ENCODE assay signal across 9 mouse cellular contexts in genomic region chr4:149364896-149365295, GRCm38 (mm10). TPM values are rescaled to one million over a fixed set of nuclear protein-coding genes. Genes with fewer than 3 reads are reported as not detected.
A peak's percentile ranks its signal among the peaks of the same experiment; 100 is the strongest.
DNase-seq lines count a peak whose midpoint lies in the region; ATAC-seq and TF ChIP-seq lines count a peak whose summit lies in the region.
"Had no signal": no experiment of that assay in that cellular context is flagged by ENCODE, and none has a peak within 500 bp of the region (broad histone marks: within the 10 kb centered on the region; RNA-seq: fewer than 3 reads in every experiment).

No protein-coding gene starts in this region.

- no peak overlapping the region for H3K27ac ChIP-seq in forebrain, postnatal 0 days (ENCODE audit: low read depth, low read length)
- no peak overlapping the region; the same call in 1 of the 2 replicates for H3K27ac ChIP-seq in forebrain, embryonic 15.5 days (replicated peaks)
- H3K27ac ChIP-seq in left cerebral cortex, adult 2 months = no peak overlapping the region

- 53% methylated on average over 5 of the region's 5 CpGs for WGBS in forebrain, postnatal 0 days
- 53% methylated on average over 5 of the region's 5 CpGs for WGBS in forebrain, embryonic 15.5 days

- TF ChIP-seq CTCF in forebrain, postnatal 0 days (IDR thresholded peaks at IDR 0.05; ENCODE audit: low read depth) = no peak
- no peak for TF ChIP-seq CTCF in left cerebral cortex, adult 2 months (IDR thresholded peaks at IDR 0.05)

- no peaks in the 10 kb centered on the region for H3K9me3 ChIP-seq in forebrain, postnatal 0 days (ENCODE audit: low read length)
- no peaks in the 10 kb centered on the region for H3K9me3 ChIP-seq in forebrain, embryonic 15.5 days

- H3K4me2 ChIP-seq in forebrain, postnatal 0 days (ENCODE audit: low read depth) = no peak overlapping the region
- H3K4me2 ChIP-seq in forebrain, embryonic 15.5 days (replicated peaks) = no peak overlapping the region

- no peak overlapping the region for H3K9ac ChIP-seq in forebrain, postnatal 0 days
- H3K9ac ChIP-seq in forebrain, embryonic 15.5 days (replicated peaks) = no peak overlapping the region

- no peaks in the 10 kb centered on the region for H3K4me1 ChIP-seq in forebrain, postnatal 0 days (ENCODE audit: insufficient read depth)
- peaks cover 6% of the 10 kb centered on the region; the same call in 1 of the 2 replicates for H3K4me1 ChIP-seq in forebrain, embryonic 15.5 days

- H3K27me3 ChIP-seq in forebrain, postnatal 0 days (ENCODE audit: insufficient read depth, low read length) = no peaks in the 10 kb centered on the region
- H3K27me3 ChIP-seq in forebrain, embryonic 15.5 days = no peaks in the 10 kb centered on the region
- H3K27me3 ChIP-seq: CH12.LX had no signal

- ATAC-seq in forebrain, postnatal 0 days = peak; percentile 54
- ATAC-seq in forebrain, embryonic 15.5 days (replicated peaks) = no peak
- ATAC-seq in CD4-positive, CD25-positive, alpha-beta regulatory T cell, adult 4 months = no peak
- no peak for ATAC-seq in activated CD4-positive, CD25-positive, alpha-beta regulatory T cell, adult 4 months

- intact Hi-C loops in left cerebral cortex, adult 2 months (cut with DNase I) = no loop called here

- H3K4me3 ChIP-seq in forebrain, postnatal 0 days (ENCODE audit: low read depth, low read length) = no peak overlapping the region
- H3K4me3 ChIP-seq in forebrain, embryonic 15.5 days = no peak overlapping the region
- H3K4me3 ChIP-seq in left cerebral cortex, adult 2 months = no peak overlapping the region

- peaks cover 71% of the 10 kb centered on the region for H3K36me3 ChIP-seq in forebrain, postnatal 0 days (ENCODE audit: insufficient read depth)
- peaks cover 75% of the 10 kb centered on the region for H3K36me3 ChIP-seq in forebrain, embryonic 15.5 days

- peak; percentile 40 for DNase-seq in forebrain, postnatal 0 days
- DNase-seq in cerebellum, adult 18-20 months = peak; percentile 62 to 66
- peak; percentile 65 for DNase-seq in heart, adult 8-10 months (ENCODE audit: low spot score)
- peak; percentile 34 to 44 for DNase-seq in left cerebral cortex, adult 2 months (ENCODE audit: extremely low spot score in 1 of 2, low spot score in 2 of 2)
- no peak for DNase-seq in thymus, postnatal 0 days (ENCODE audit: low spot score)

RNA-seq across cellular contexts. Expression of gene Kif1b, which starts 57.4 kb away (rescaled TPM):
- total RNA-seq in forebrain, postnatal 0 days (2014; rRNA removed) = 209 and 270 TPM in 2 replicates
- polyA plus RNA-seq in forebrain, postnatal 0 days (2015; fragmentation: Nextera tagmentation; extraction: Ambion mirVana) = 139 and 202 TPM in 2 replicates
- 135 and 141 TPM in 2 replicates for polyA plus RNA-seq in forebrain, embryonic 15.5 days (2015; fragmentation: Nextera tagmentation; extraction: Ambion mirVana)
- 100 to 1,000 TPM; 159 to 211 (median 191) TPM for total RNA-seq in heart, adult 8-10 months (2022)
- total RNA-seq in left cerebral cortex, adult 2 months (2021) = 100 to 1,000 TPM; 444 to 487 TPM
- 10 to 100 TPM; 11.9 to 15.0 TPM for polyA plus RNA-seq in CD4-positive, CD25-positive, alpha-beta regulatory T cell, adult 4 months (2017; shearing (Covaris generic))
- polyA plus RNA-seq in thymus, postnatal 0 days (2015; fragmentation: Nextera tagmentation; extraction: Ambion mirVana) = 9.8 and 10.5 TPM in 2 replicates
- 10 to 100 TPM; 11.0 to 15.4 TPM for polyA plus RNA-seq in activated CD4-positive, CD25-positive, alpha-beta regulatory T cell, adult 4 months (2017; shearing (Covaris generic))
